Mouse (Mus musculus) liver, postnatal 0 days (tissue): ENCODE results near the gene Gmppa. TPM values are rescaled to one million over a fixed set of nuclear protein-coding genes. Genes with fewer than 3 reads are reported as not detected.

Source experiments
- ATAC-seq: fragments of 200-750 bp; cut with Nextera tagmentation; 2 replicates; pipeline ENCODE4 v1.8.0; 2017; ENCODE audit warnings: mild to moderate bottlenecking, moderate library complexity
- DNase-seq: peaks from one replicate; pipeline ENCODE4 v3.0.0-alpha.2; 2016
- H3K27ac ChIP-seq: fragments of 300-500 bp; sonication (generic); 2 replicates; pipeline ENCODE4 v1.5.1; 2014; ENCODE audit warnings: antibody characterized with exemption, moderate library complexity, mild to moderate bottlenecking, low read depth
- H3K27me3 ChIP-seq: fragments of 300-500 bp; sonication (generic); 2 replicates; pipeline ENCODE4 v1.6.1; 2014; ENCODE audit warnings: low read length, control low read depth, mixed read lengths; ENCODE audit not compliant: insufficient read depth
- H3K36me3 ChIP-seq: fragments of 300-500 bp; sonication (generic); replicated peaks from 2 replicates; pipeline ENCODE4 v1.6.1; 2014; ENCODE audit warnings: mild to moderate bottlenecking, control low read depth, low read length, moderate library complexity, mixed read lengths; ENCODE audit not compliant: insufficient read depth
- H3K4me1 ChIP-seq: fragments of 300-500 bp; sonication (generic); 2 replicates; pipeline ENCODE4 v1.6.1; 2014; ENCODE audit warnings: antibody characterized with exemption, mild to moderate bottlenecking, control low read depth; ENCODE audit not compliant: insufficient read depth
- H3K4me2 ChIP-seq: fragments of 300-500 bp; sonication (generic); 2 replicates; pipeline ENCODE4 v1.6.1; 2014; ENCODE audit warnings: low read depth, mild to moderate bottlenecking, low read length, moderate library complexity, mixed read lengths
- H3K4me3 ChIP-seq: fragments of 300-500 bp; sonication (generic); 2 replicates; pipeline ENCODE4 v1.5.1; 2014; ENCODE audit warnings: low read depth, low read length
- H3K9ac ChIP-seq: fragments of 300-500 bp; sonication (generic); replicated peaks from 2 replicates; pipeline ENCODE4 v1.6.1; 2014; ENCODE audit warnings: mild to moderate bottlenecking, moderate library complexity
- H3K9me3 ChIP-seq: fragments of 300-500 bp; sonication (generic); 2 replicates; pipeline ENCODE4 v1.6.1; 2016; ENCODE audit warnings: mild to moderate bottlenecking, control low read depth, low read length, mixed read lengths
- CTCF ChIP-seq: sonication (generic); IDR thresholded peaks from 2 replicates; pipeline ENCODE4 v1.5.1; 2016; ENCODE audit warnings: antibody characterized with exemption, low read depth
- EP300 ChIP-seq: IDR thresholded peaks from 2 replicates; pipeline ENCODE4 v1.6.1; 2016; ENCODE audit warnings: antibody characterized with exemption, low read depth, mild to moderate bottlenecking
- WGBS: fragments of 180-500 bp; shearing (Covaris S2); extraction: QIAGEN DNeasy Blood & Tissue Kit; methylation state at CpG from one replicate; pipeline ENCODE4 v1.1.7; 2014; ENCODE audit not compliant: insufficient replicate concordance; 5-methylcytosine and 5-hydroxymethylcytosine counted together
- polyA plus RNA-seq: library from polyadenylated mRNA; unstranded; fragments of >200 nt; fragmentation: Nextera tagmentation; extraction: Ambion mirVana; gene quantifications from 2 replicates; pipeline ENCODE4 v1.2.1, GENCODE M21; 2015

Gene Gmppa
- polyA plus RNA-seq, 1 experiment from 2014 or later = 22.0 TPM

GRCm38 (mm10) chr1:75449377-75450135 is 13.8 kb downstream of the Gmppa start:
- peaks cover 81% of the 10 kb centered on the region for H3K27me3 ChIP-seq
- no peak for ATAC-seq
- H3K9me3 ChIP-seq = no peaks in the 10 kb centered on the region
- H3K9ac ChIP-seq = no peak overlapping the region
- peak overlapping the region; percentile 22; the same call in 1 of the 2 replicates for H3K4me3 ChIP-seq
- no peak for DNase-seq
- peaks cover 39% of the 10 kb centered on the region for H3K4me1 ChIP-seq
- no peaks in the 10 kb centered on the region for H3K36me3 ChIP-seq
- no peak overlapping the region for H3K27ac ChIP-seq
- 5% methylated on average over 7 of the region's 8 CpGs for WGBS
- H3K4me2 ChIP-seq = peak overlapping the region; percentile 58
- TF ChIP-seq CTCF = no peak
- TF ChIP-seq EP300 = no peak

- H3K4me2 ChIP-seq = peak within 1 kb of the TSS; percentile 58
- H3K27ac ChIP-seq = no peak within 1 kb of the TSS
- TF ChIP-seq CTCF (no peak), EP300 (no peak; the same call in 1 of the 2 replicates)
- peak; percentile 63 for DNase-seq
- peak; percentile 50 for ATAC-seq
- no peaks in the 10 kb centered on the region for H3K9me3 ChIP-seq
- no peaks in the 10 kb centered on the region for H3K36me3 ChIP-seq
- H3K4me3 ChIP-seq = peak within 1 kb of the TSS; percentile 22; the same call in 1 of the 2 replicates
- 4% methylated on average over 29 of the region's 35 CpGs for WGBS
- no peak within 1 kb of the TSS for H3K9ac ChIP-seq
- peaks cover 39% of the 10 kb centered on the region for H3K4me1 ChIP-seq
- peaks cover 88% of the 10 kb centered on the region for H3K27me3 ChIP-seq
Observed at GRCm38 (mm10) chr1:75450314-75451005, 14.7 kb downstream of the Gmppa start, which contains the start of gene Asic4. Gene Asic4, plus strand, starts transcription at chr1:75450436.

- no peak overlapping the region for H3K4me2 ChIP-seq
Observed at GRCm38 (mm10) chr1:75451900-75452299, 16.2 kb downstream of the Gmppa start.

GRCm38 (mm10) chr1:75455433-75455832 is 19.7 kb downstream of the Gmppa start:
- DNase-seq (no peak), ATAC-seq (no peak)
- Histone ChIP-seq H3K4me1 (peaks cover 11% of the 10 kb centered on the region), H3K4me3 (no peak overlapping the region), H3K27ac (no peak overlapping the region), H3K9me3 (no peaks in the 10 kb centered on the region), H3K27me3 (peaks cover 86% of the 10 kb centered on the region), H3K36me3 (no peaks in the 10 kb centered on the region), H3K4me2 (no peak overlapping the region), H3K9ac (no peak overlapping the region)
- TF ChIP-seq CTCF (no peak), EP300 (no peak)
- 62% methylated on average over 3 of the region's 3 CpGs for WGBS

More at GRCm38 (mm10) chr1:75451900-75452299, 16.2 kb downstream of the Gmppa start:
- Histone ChIP-seq H3K27ac (no peak overlapping the region), H3K9ac (no peak overlapping the region), H3K36me3 (no peaks in the 10 kb centered on the region), H3K4me3 (no peak overlapping the region), H3K27me3 (peaks cover 91% of the 10 kb centered on the region), H3K9me3 (no peaks in the 10 kb centered on the region), H3K4me1 (peaks cover 32% of the 10 kb centered on the region)
- DNase-seq (no peak), ATAC-seq (no peak)
- 74% methylated on average over 5 of the region's 5 CpGs for WGBS
- no peak for TF ChIP-seq EP300

- Histone ChIP-seq H3K4me1 (peaks cover 8% of the 10 kb centered on the region), H3K9ac (no peak overlapping the region), H3K4me3 (no peak overlapping the region), H3K36me3 (no peaks in the 10 kb centered on the region), H3K27ac (no peak overlapping the region), H3K27me3 (peaks cover 81% of the 10 kb centered on the region), H3K9me3 (no peaks in the 10 kb centered on the region), H3K4me2 (no peak overlapping the region)
- ATAC-seq (no peak), DNase-seq (no peak)
- WGBS = 31% methylated on average over 5 of the region's 5 CpGs
- TF ChIP-seq CTCF (no peak), EP300 (no peak)
Observed at GRCm38 (mm10) chr1:75455948-75456347, 20.2 kb downstream of the Gmppa start.
